Mouse (Mus musculus) gastrocnemius, adult 8-10 months (tissue): ENCODE measurements around the gene Tmem210. TPM values are rescaled to one million over a fixed set of nuclear protein-coding genes. Genes with fewer than 3 reads are reported as not detected.
"Not testable (repeated sequence)": the region's sequence is repeated elsewhere in the genome, so short reads cannot be mapped to it uniquely, and the experiment has no call there.

Source experiments
- DNase-seq, 2 experiments: peaks; one replicate each; pipeline ENCODE4 v3.0.0; 2022; ENCODE audit warnings: low spot score in 2 of 2
- total RNA-seq, 4 experiments: library from RNA; stranded (reverse); gene quantifications; 2 replicates each; pipeline ENCODE4 v1.2.4; 2022

The Tmem210 gene
- total RNA-seq, result not detected

DNA sequence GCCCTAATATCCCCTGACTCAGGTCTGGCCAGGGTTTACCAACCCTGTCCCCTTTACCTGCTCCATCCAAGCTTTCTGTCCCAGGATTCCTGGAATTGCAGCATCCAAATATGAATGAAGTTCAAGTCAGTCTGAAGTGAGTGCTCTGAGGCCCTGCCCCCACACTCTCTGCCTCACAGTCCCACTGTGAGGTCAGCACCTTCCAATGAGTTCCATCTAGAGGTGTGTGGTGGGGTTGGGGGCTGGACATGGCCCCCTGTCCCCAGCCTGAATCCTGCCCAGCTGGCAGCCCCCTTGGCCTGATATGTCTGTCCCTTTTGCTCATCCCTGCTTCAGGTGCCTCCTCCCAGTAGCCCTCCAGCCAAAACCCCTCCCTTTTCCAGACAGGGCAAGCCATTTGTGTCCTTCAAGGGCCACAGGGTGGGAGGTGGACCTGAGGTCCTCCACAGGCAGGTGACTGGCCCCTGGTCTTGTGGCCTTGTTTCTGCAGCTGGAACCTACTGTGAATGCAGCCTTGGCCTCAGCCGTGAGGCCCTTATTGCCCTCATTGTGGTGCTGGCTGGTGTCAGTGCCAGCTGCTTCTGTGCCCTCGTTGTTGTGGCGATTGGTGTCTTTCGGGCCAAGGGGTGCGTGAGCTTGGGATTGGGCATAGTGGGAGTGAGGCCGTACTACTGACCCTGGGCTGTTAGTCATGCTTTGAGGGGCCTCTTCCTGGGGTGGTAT is at the start of gene Tmem210:
Gene Tmem210 (plus strand): TSS at position 219 of the 723 bp plus-strand sequence.
- no peak for DNase-seq

DNA sequence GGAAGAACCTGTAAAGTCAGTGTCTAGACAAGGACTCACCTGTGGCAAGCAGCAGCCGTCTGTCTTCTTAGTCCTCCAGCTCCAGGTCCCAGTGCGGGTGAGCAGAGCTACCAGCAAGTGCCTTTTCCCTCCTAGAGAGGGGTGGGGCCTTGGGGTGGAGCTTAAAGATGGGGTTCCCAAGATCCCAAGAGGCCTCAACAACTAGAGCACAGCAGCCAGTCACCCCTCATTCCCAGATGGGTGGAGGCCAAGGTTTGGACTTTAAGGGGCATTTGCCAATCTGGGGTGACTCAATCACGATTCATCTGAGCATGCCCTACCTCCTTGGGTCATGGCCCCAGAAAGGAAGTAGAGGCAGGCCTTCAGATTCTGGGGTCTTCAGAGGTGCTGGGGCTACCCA is 48.2 kb upstream of the Tmem210 start:
- no peak for DNase-seq

- no peak for DNase-seq
These were observed 47.6 kb upstream of the Tmem210 start for GRCm38 (mm10) chr2:25240310-25240709.

DNA sequence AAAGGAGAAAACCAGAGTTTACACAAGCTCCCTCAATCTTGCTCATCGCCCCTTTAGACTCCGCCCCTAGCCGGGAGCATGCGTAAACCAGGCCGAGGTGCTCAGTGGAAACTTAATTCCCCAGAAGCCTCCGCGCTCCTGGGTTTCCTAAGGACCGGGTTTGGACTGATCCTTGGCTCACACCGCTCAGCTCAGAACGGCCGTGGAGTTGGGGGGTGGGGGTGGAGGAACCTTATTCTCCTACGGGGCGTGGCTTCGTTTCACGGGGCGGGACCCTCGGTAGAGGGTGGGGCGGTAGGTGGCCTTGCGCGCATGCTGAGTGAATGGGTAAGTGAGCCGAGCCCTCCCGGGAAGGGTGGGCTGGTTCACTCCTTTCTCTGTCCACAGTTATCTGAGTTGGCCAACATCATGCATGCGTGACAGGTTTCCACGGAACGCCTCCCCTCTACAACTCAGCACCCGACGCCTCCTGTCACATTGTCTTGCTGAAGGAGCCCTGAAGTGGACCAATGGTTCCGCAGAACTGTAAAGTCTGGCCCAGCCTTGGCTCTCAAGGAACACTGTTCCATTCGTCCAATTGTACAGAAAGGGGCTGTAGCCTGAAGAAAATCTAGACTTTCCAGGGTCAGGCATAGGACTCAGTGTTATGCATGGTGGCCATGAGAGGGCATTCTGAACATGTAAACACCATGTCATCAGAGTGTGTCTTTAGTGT is 47.1 kb upstream of the Tmem210 start:
- peak; percentile 38 to 56 for DNase-seq

GRCm38 (mm10) chr2:25241438-25241775 is 46.5 kb upstream of the Tmem210 start:
- no peak for DNase-seq

- no peak for DNase-seq
These were observed 45.8 kb upstream of the Tmem210 start, which contains the start of the genes Rnf208 and Cysrt1 for GRCm38 (mm10) chr2:25242101-25242506. Rnf208 (plus strand) TSS chr2:25242255. Cysrt1 (minus strand) TSS chr2:25242452.

DNA sequence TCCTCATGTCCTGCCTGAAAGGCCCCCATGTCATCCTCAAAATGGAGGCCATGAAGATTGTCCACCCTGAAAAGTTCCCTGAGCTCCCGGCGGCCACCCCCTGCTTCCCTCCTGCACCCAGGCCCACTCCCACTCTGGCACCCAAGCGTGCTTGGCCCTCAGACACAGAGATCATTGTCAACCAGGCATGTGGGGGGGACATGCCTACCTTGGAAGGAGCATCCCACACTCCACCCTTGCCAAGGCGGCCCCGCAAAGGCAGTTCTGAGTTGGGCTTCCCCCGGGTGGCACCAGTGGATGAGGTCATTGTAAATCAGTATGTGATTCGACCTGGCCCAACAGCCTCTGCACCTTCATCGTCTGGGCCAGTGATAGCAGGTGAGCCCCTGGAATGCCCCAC is 44.6 kb upstream of the Tmem210 start:
- no peak for DNase-seq

GRCm38 (mm10) chr2:25244144-25244543 is 43.8 kb upstream of the Tmem210 start:
- DNase-seq, result no peak

DNA sequence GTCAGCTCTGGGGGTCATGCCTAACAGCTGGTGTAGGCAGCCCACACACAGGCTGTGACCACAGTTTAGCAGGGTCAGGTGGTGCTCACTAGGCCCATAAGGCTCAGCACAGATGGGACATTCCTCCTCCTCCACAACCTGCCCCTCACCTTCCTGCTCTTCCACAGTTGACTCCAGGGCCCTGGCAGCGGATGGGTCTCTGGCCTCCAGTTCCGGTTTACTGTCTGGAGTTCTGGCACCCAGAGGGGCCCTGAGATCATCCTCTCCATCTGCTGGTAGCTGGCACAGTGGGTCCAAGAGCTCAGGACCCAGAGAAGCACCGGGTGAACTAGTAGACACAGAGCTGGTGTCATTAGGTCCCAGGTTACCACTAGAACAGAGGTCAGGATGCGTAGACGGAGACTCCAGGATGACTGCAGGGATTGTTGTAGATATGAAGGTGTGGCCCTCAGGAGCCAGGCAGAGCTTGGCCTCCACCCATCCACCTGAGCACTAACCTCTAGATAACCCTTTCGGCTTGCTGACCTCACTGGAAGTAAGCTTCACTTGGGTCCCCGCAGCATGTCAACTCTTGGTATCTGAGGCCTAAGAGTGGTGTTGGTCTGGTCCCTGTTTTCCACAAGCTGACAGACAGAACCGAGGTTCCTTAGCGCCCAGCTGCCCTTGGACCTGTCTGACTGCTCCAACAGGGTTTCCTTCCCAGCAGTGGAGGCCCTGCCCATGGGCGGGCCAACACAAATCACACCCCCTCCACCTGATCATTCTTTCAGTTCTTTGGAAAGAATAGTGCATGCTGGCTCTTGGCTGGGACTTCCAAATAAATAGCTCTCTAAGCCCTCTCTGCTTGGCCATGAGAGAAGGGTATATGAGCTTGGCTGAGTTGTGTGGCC is 41.5 kb upstream of the Tmem210 start, which contains the start of gene AL732309.1:
Gene AL732309.1 (minus strand): TSS at position 681 of the 890 bp plus-strand sequence.
- DNase-seq, result no peak

- no peak for DNase-seq
These were observed 35.6 kb upstream of the Tmem210 start for GRCm38 (mm10) chr2:25252331-25252730.

DNA sequence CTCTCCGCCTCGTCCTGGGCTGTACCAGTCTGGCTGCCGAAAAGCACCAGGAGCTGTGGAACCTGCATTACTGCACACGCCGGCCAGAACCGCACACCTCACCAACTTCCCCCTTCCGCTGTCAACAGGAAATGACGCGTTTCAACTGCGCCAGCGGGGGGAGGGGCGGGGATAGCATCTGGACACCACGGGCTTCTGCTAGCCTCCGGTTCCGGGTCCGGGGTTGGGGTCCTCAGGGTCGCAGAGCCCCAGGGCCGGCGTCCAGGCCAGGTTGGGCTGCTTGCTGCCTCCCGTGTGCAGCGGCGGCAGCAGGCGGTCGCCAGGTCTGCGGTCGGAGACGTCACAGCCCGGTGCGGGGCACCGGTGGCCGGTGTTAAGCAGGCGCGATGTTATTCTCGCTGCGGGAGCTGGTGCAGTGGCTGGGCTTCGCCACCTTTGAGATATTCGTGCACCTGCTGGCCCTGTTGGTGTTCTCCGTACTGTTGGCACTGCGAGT is 32.6 kb upstream of the Tmem210 start, which contains the start of gene Tmem203:
Gene Tmem203 (plus strand): TSS at position 156 of the 496 bp plus-strand sequence.
- peak; percentile 64 to 76 for DNase-seq

GRCm38 (mm10) chr2:25256443-25257109 is 31.4 kb upstream of the Tmem210 start:
- not testable (repeated sequence) for DNase-seq

- DNase-seq, result not testable (repeated sequence)
These were observed 30.7 kb upstream of the Tmem210 start for GRCm38 (mm10) chr2:25257250-25257649.

DNA sequence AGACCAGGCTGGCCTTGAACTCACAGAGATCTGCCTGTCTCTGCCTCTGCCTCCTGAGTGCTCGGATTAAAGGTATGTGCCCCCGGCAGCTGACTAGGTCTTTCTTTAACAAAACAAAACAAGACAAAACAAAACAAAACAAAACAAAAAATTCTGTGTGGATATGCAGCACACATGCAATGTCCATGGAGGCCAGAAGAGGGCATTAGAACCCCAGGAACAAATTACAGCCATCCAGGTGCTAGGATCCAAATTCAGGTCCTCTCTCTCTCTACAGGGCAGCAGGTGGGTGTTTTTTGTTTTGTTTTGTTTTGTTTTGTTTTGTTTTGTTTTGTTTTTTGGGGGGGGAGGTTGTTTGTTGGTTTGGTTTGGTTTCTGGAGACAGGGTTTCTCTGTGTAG is 29.1 kb upstream of the Tmem210 start:
- no peak for DNase-seq

DNA sequence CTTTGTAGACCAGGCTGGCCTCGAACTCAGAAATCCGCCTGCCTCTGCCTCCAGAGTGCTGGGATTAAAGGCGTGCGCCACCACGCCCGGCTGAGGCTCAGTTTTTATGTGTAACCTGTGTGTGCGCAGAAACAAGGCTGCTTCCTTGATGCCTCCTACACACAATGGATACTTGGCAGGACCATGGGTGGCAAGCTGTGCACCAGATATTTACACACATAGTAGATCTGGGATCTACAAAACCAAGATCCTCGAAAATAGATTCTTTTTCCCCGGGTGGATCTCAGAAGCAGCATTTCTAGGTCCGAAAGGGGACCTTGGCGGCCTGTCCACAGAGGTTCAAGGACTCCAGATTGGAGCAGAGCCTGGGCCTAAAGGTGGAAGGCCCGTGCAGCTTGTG is 26.1 kb upstream of the Tmem210 start:
- no peak for DNase-seq

DNA sequence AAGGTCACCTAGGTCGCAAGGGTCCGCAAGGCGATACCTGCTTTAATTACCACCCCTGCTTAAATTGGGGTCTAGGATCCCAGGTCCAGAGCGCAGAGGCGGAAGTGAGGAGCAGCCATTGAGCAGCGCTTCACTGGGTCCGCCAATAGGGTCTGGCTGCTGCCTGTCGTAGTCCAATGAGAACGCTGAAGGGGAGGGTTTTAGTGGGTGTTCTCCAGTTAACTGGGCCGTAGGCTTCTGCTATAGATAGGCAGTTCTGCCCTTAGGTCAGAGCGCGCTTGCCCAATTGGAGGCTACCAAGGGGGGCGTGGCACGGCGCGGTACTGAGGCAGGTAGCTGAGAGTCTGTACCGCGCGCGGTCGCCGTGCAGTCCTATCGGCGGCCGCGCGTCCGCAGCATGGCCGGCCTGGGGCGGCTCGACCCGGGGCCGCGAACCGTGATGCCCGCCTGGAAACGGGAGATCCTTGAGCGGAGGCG is 25.6 kb upstream of the Tmem210 start, which contains the start of gene Tprn:
Gene Tprn (plus strand): TSS at position 328 of the 477 bp plus-strand sequence.
- peak; percentile 89 to 92 for DNase-seq

DNA sequence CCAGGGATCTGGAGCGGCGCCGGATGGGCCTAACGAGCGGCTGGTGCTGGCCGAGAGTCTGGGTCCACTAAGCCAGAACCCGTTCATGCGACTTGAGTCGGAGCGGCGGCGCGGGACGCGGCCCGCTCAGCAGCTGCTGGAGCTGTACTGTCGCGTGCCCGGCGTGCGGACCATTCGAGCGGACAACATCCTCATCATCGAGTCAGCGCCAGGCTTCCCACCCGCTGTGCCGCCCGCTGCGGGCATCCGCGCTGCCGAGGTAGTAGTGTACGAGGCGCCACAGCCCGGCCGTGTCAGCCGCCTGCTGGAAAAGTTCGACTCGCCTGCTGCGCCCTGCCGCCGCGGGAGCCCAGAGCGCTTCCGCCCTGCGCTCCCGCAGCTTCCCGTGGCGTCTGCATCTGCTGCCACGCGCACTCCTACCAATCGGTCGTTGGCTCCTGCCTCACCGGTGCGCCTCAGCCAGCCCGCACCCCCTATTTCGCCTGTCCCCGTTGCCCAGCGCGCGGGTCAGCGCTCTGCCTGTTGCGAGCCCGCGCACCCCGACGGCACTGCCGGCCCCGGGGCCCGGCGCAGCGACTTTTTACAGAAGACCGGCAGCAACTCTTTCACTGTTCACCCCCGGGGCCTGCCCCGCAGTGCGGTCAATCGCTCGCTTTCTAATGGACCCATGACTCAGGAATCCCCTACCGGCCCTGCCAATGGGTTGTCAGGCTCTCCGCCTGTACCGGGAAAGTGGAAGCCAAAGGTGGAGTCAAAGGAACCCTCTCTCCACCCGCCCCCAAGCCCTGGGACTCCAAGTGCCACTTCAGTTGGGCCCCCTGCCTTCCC is 24.9 kb upstream of the Tmem210 start:
- DNase-seq, result no peak

DNA sequence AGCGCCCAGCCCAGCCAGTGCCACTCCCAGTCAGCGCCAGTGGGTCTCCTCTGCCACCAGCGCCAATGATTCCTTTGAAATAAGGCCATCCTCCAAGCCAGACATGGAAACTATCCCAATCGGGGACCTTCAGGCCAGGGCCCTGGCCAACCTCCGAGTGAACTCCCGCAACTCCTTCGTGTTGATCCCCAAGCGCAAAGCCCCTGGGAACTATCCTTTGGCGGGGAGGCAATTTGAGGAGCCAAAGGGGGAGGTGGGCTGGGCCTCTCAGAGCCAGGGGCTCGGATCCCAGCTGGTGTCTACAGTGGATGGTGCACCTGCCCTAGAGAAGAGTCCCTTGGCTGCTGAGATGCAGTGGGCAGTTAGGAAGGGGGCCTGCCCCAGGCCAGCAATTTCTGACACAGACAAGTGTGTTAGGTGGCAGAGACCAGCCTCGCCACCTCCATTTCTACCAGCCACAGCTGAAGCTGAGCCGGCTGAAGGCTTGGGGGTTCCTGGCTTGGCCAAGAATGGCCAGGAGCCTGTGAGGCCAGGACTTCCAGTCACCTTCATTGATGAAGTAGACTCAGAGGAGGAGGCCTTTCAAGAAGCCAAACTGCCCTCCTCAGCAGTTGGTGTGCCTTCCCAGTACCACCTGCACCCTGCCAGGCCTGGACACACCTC is 24.2 kb upstream of the Tmem210 start:
- DNase-seq, result no peak

DNA sequence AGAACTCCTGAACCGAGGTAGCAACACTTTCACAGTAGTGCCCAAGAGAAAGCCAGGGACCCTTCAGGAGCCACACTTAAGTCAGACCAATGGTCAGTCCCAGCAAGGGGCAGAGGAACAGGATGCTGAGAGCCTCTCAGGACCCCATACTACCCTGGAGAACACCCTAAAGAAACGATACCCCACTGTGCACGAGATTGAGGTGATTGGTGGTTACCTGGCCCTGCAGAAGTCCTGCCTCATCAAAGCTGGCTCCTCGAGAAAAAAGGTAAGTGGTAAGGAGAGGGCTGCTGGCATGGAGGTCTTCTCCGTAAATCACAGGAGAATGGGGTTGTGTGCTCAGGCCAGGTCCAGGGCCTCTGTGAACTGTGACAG is 23.7 kb upstream of the Tmem210 start:
- DNase-seq, result no peak
